In genomic region chr2:115813316-115813715, GRCm38 (mm10) we compare ENCODE assay signal across 10 mouse cellular contexts.
A peak's percentile ranks its signal among the peaks of the same experiment; 100 is the strongest.
DNase-seq lines count a peak whose midpoint lies in the region; ATAC-seq and TF ChIP-seq lines count a peak whose summit lies in the region.
"Had no signal": no experiment of that assay in that cellular context is flagged by ENCODE, and none has a peak within 500 bp of the region (broad histone marks: within the 10 kb centered on the region; RNA-seq: fewer than 3 reads in every experiment).

No protein-coding gene starts in this region.

- no peaks in the 10 kb centered on the region for H3K36me3 ChIP-seq in forebrain, embryonic 12.5 days (replicated peaks)
- no peaks in the 10 kb centered on the region for H3K36me3 ChIP-seq in forebrain, embryonic 10.5 days (replicated peaks)
- no peaks in the 10 kb centered on the region for H3K36me3 ChIP-seq in lung, embryonic 14.5 days (ENCODE audit: insufficient read depth)
- no peaks in the 10 kb centered on the region for H3K36me3 ChIP-seq in hindbrain, embryonic 16.5 days (ENCODE audit: control insufficient read depth, insufficient read depth, low read length)
- no peaks in the 10 kb centered on the region for H3K36me3 ChIP-seq in neural tube, embryonic 14.5 days (ENCODE audit: control insufficient read depth, insufficient read depth, low read length)

- 54% methylated on average over 11 of the region's 11 CpGs for WGBS in forebrain, embryonic 12.5 days
- WGBS in forebrain, embryonic 10.5 days, result 72% methylated on average over 11 of the region's 11 CpGs
- WGBS in lung, embryonic 14.5 days, result 24% methylated on average over 11 of the region's 11 CpGs
- 41% methylated on average over 11 of the region's 11 CpGs for WGBS in lung, adult 2 months
- WGBS in hindbrain, embryonic 16.5 days, result 39% methylated on average over 11 of the region's 11 CpGs
- 3% methylated on average over 11 of the region's 11 CpGs for WGBS in neural tube, embryonic 14.5 days

- 0 out of 2 replicates have a peak, but pooled peaks have one; percentile 44 for ATAC-seq in forebrain, embryonic 12.5 days (ENCODE audit: low FRiP score)
- ATAC-seq in lung, embryonic 14.5 days (ENCODE audit: insufficient read depth), result no peak
- peak; percentile 56; the same call in 1 of the 2 replicates for ATAC-seq in hindbrain, embryonic 16.5 days
- ATAC-seq in neural tube, embryonic 14.5 days (ENCODE audit: low read depth), result peak; percentile 68; the same call in 1 of the 2 replicates
- no peak for ATAC-seq in frontal cortex, adult (ENCODE audit: low TSS enrichment)

- no peak overlapping the region for H3K9ac ChIP-seq in forebrain, embryonic 12.5 days
- H3K9ac ChIP-seq in lung, embryonic 14.5 days, result no peak overlapping the region
- H3K9ac ChIP-seq in hindbrain, embryonic 16.5 days (ENCODE audit: low read depth, low read length), result no peak overlapping the region
- H3K9ac ChIP-seq in neural tube, embryonic 14.5 days (replicated peaks; ENCODE audit: low read depth, low read length), result no peak overlapping the region

- H3K9me3 ChIP-seq in forebrain, embryonic 12.5 days, result no peaks in the 10 kb centered on the region
- H3K9me3 ChIP-seq in forebrain, embryonic 10.5 days, result no peaks in the 10 kb centered on the region
- H3K9me3 ChIP-seq in lung, embryonic 14.5 days (ENCODE audit: low read depth, low read length), result no peaks in the 10 kb centered on the region
- H3K9me3 ChIP-seq in hindbrain, embryonic 16.5 days (ENCODE audit: control insufficient read depth, low read length), result no peaks in the 10 kb centered on the region
- no peaks in the 10 kb centered on the region for H3K9me3 ChIP-seq in neural tube, embryonic 14.5 days (ENCODE audit: control insufficient read depth, low read length)

- H3K4me1 ChIP-seq in forebrain, embryonic 12.5 days, result 0 out of 2 replicates have a peak, but pooled peaks cover 14% of the 10 kb centered on the region
- peaks cover 12% of the 10 kb centered on the region for H3K4me1 ChIP-seq in forebrain, embryonic 10.5 days
- H3K4me1 ChIP-seq in lung, embryonic 14.5 days (ENCODE audit: insufficient read depth), result no peaks in the 10 kb centered on the region
- no peaks in the 10 kb centered on the region for H3K4me1 ChIP-seq in lung, adult 2 months (ENCODE audit: control insufficient read depth, insufficient read depth, low read length)
- H3K4me1 ChIP-seq in hindbrain, embryonic 16.5 days (ENCODE audit: control insufficient read depth, insufficient read depth, low read depth, low read length), result peaks cover 11% of the 10 kb centered on the region
- H3K4me1 ChIP-seq in neural tube, embryonic 14.5 days (ENCODE audit: control insufficient read depth, insufficient read depth, low read length), result peaks cover 7% of the 10 kb centered on the region; the same call in 1 of the 2 replicates

- H3K27me3 ChIP-seq in forebrain, embryonic 12.5 days, result no peaks in the 10 kb centered on the region
- no peaks in the 10 kb centered on the region for H3K27me3 ChIP-seq in forebrain, embryonic 10.5 days (ENCODE audit: poor library complexity, severe bottlenecking)
- H3K27me3 ChIP-seq in lung, embryonic 14.5 days (ENCODE audit: insufficient read depth, low read length), result no peaks in the 10 kb centered on the region
- H3K27me3 ChIP-seq in hindbrain, embryonic 16.5 days (replicated peaks; ENCODE audit: control insufficient read depth, insufficient read depth, low read length), result no peaks in the 10 kb centered on the region
- H3K27me3 ChIP-seq in neural tube, embryonic 14.5 days (ENCODE audit: control insufficient read depth, insufficient read depth, low read length), result no peaks in the 10 kb centered on the region

- no peak for TF ChIP-seq POLR2A in lung, adult 2 months (IDR thresholded peaks at IDR 0.05; ENCODE audit: borderline replicate concordance, extremely low read depth, low read depth, low read length)

- TF ChIP-seq CTCF in lung, embryonic 14.5 days (IDR thresholded peaks at IDR 0.05; ENCODE audit: low read depth), result no peak
- TF ChIP-seq CTCF in lung, adult 2 months (IDR thresholded peaks at IDR 0.05; ENCODE audit: insufficient read depth, low read length), result no peak

- H3K4me2 ChIP-seq in forebrain, embryonic 12.5 days, result no peak overlapping the region
- no peak overlapping the region for H3K4me2 ChIP-seq in lung, embryonic 14.5 days
- peak overlapping the region; percentile 38 for H3K4me2 ChIP-seq in hindbrain, embryonic 16.5 days (ENCODE audit: low read length)
- H3K4me2 ChIP-seq in neural tube, embryonic 14.5 days (ENCODE audit: low read depth, low read length), result peak overlapping the region; percentile 41

- DNase-seq in forebrain, embryonic 10.5 days (ENCODE audit: extremely low spot score, low spot score), result no peak
- DNase-seq in lung, embryonic 14.5 days, result peak; percentile 23
- no peak for DNase-seq in lung, adult 2 months
- no peak for DNase-seq in left cerebral cortex, adult 8-10 months (ENCODE audit: low spot score in 2 of 2)
- DNase-seq: cerebellum, postnatal 36 days; thymus, postnatal 36 days had no signal

- no peak overlapping the region for H3K4me3 ChIP-seq in forebrain, embryonic 12.5 days (replicated peaks)
- no peak overlapping the region for H3K4me3 ChIP-seq in forebrain, embryonic 10.5 days
- H3K4me3 ChIP-seq in lung, embryonic 14.5 days (ENCODE audit: low read depth, low read length), result no peak overlapping the region
- H3K4me3 ChIP-seq in lung, adult 2 months (replicated peaks; ENCODE audit: extremely low read depth, low read depth, low read length), result no peak overlapping the region
- H3K4me3 ChIP-seq in hindbrain, embryonic 16.5 days (ENCODE audit: low read length), result no peak overlapping the region; the same call in 1 of the 2 replicates
- no peak overlapping the region for H3K4me3 ChIP-seq in neural tube, embryonic 14.5 days (ENCODE audit: low read depth, low read length)

- 0 out of 2 replicates have a peak overlapping the region, but pooled peaks have one; percentile 6 for H3K27ac ChIP-seq in forebrain, embryonic 12.5 days
- H3K27ac ChIP-seq in forebrain, embryonic 10.5 days, result no peak overlapping the region
- no peak overlapping the region for H3K27ac ChIP-seq in lung, embryonic 14.5 days (ENCODE audit: low read depth)
- H3K27ac ChIP-seq in hindbrain, embryonic 16.5 days (ENCODE audit: low read depth, low read length), result no peak overlapping the region; the same call in 1 of the 2 replicates
- H3K27ac ChIP-seq in neural tube, embryonic 14.5 days (ENCODE audit: low read depth, low read length), result no peak overlapping the region

Comparison
In these comparisons a context has a peak if more than half of its experiments do, and no peak if none do; other contexts are left out.
1. ATAC-seq: peak in forebrain, embryonic 12.5 days (single experiment), hindbrain, embryonic 16.5 days (single experiment) and neural tube, embryonic 14.5 days (single experiment); none in lung, embryonic 14.5 days (single experiment) and frontal cortex, adult (single experiment).
2. H3K4me2 ChIP-seq: peak in hindbrain, embryonic 16.5 days (single experiment) and neural tube, embryonic 14.5 days (single experiment); none in forebrain, embryonic 12.5 days (single experiment) and lung, embryonic 14.5 days (single experiment).